ENCODE assay signal across 8 mouse cellular contexts in genomic region chr13:113613341-113613740, GRCm38 (mm10). TPM values are rescaled to one million over a fixed set of nuclear protein-coding genes. Genes with fewer than 3 reads are reported as not detected.
DNase-seq lines count a peak whose midpoint lies in the region; ATAC-seq and TF ChIP-seq lines count a peak whose summit lies in the region.

No protein-coding gene starts in this region.

- no peaks in the 10 kb centered on the region for H3K9me3 ChIP-seq in heart, postnatal 0 days (replicated peaks; ENCODE audit: control insufficient read depth, low read length)
- no peaks in the 10 kb centered on the region for H3K9me3 ChIP-seq in midbrain, embryonic 10.5 days (replicated peaks)

- no peak for TF ChIP-seq EP300 in heart, adult 2 months (IDR thresholded peaks at IDR 0.05; ENCODE audit: insufficient read depth, low read depth, low read length)
- TF ChIP-seq EP300 in heart, postnatal 0 days (IDR thresholded peaks at IDR 0.05; ENCODE audit: low read depth): no peak

- peak overlapping the region; percentile 77 for H3K4me2 ChIP-seq in heart, postnatal 0 days (ENCODE audit: low read depth, low read length)

- intact Hi-C loops in heart, adult 2 months (cut with DNase I): loop anchor here (10.0 kb wide), 1 partner anchor 569 kb away; the partner anchor contains the start of gene Gpx8

- TF ChIP-seq POLR2A in heart, adult 2 months (IDR thresholded peaks at IDR 0.05; ENCODE audit: insufficient read depth, low read depth, low read length): no peak

- H3K4me1 ChIP-seq in heart, adult 2 months (ENCODE audit: control insufficient read depth, insufficient read depth, low read length): peaks cover 29% of the 10 kb centered on the region
- peaks cover 56% of the 10 kb centered on the region for H3K4me1 ChIP-seq in heart, postnatal 0 days (ENCODE audit: control insufficient read depth, insufficient read depth)
- H3K4me1 ChIP-seq in midbrain, embryonic 10.5 days: peaks cover 85% of the 10 kb centered on the region

- H3K27ac ChIP-seq in heart, adult 2 months: peak overlapping the region; percentile 95
- H3K27ac ChIP-seq in heart, postnatal 0 days (ENCODE audit: low read depth): peak overlapping the region; percentile 81
- H3K27ac ChIP-seq in midbrain, embryonic 10.5 days (replicated peaks): peak overlapping the region; percentile 50

- no peak for ATAC-seq in heart, postnatal 0 days (ENCODE audit: insufficient read depth, low read depth)

- peak overlapping the region; percentile 61 for H3K9ac ChIP-seq in heart, adult 2 months (ENCODE audit: low read depth, low read length)
- H3K9ac ChIP-seq in heart, postnatal 0 days (replicated peaks; ENCODE audit: low read depth, low read length): peak overlapping the region; percentile 43; the same call in 1 of the 2 replicates

- H3K4me3 ChIP-seq in heart, adult 2 months: peak overlapping the region; percentile 92
- H3K4me3 ChIP-seq in heart, postnatal 0 days (ENCODE audit: low read depth, low read length): peak overlapping the region; percentile 77
- peak overlapping the region; percentile 79 for H3K4me3 ChIP-seq in midbrain, embryonic 10.5 days

- no peaks in the 10 kb centered on the region for H3K27me3 ChIP-seq in heart, adult 2 months (ENCODE audit: control insufficient read depth, insufficient read depth, low read length)
- no peaks in the 10 kb centered on the region for H3K27me3 ChIP-seq in heart, postnatal 0 days (ENCODE audit: control insufficient read depth, insufficient read depth, low read length)
- no peaks in the 10 kb centered on the region for H3K27me3 ChIP-seq in midbrain, embryonic 10.5 days (ENCODE audit: low read depth, poor library complexity, severe bottlenecking)

- no peak for TF ChIP-seq CTCF in heart, adult 2 months (IDR thresholded peaks at IDR 0.05)
- TF ChIP-seq CTCF in heart, postnatal 0 days (IDR thresholded peaks at IDR 0.05; ENCODE audit: low read depth): no peak

- peaks cover 17% of the 10 kb centered on the region for H3K79me2 ChIP-seq in heart, adult 2 months (replicated peaks; ENCODE audit: control insufficient read depth, insufficient read depth, low read length)

- H3K36me3 ChIP-seq in heart, adult 2 months (ENCODE audit: control insufficient read depth, insufficient read depth, low read length): peaks cover 12% of the 10 kb centered on the region
- no peaks in the 10 kb centered on the region for H3K36me3 ChIP-seq in heart, postnatal 0 days (replicated peaks; ENCODE audit: control insufficient read depth, insufficient read depth, low read length)
- peaks cover 37% of the 10 kb centered on the region for H3K36me3 ChIP-seq in midbrain, embryonic 10.5 days

- no peak for DNase-seq in heart, adult 2 months
- DNase-seq in heart, postnatal 4 days: no peak
- DNase-seq in NIH3T3 (ENCODE audit: low read depth): peak; percentile 57
- DNase-seq in heart, postnatal 0 days (ENCODE audit: low spot score): no peak
- peak; percentile 45 for DNase-seq in midbrain, embryonic 10.5 days (ENCODE audit: low spot score)
- no peak for DNase-seq in right cerebral cortex, adult 2 months (ENCODE audit: low spot score in 2 of 2)
- DNase-seq in layer of hippocampus, adult 8-10 months (ENCODE audit: low spot score in 2 of 2): no peak
- no peak for DNase-seq in cerebellum, adult 18-20 months

- 46% methylated on average over 12 of the region's 12 CpGs for WGBS in heart, adult 2 months
- WGBS in heart, postnatal 0 days: 20% methylated on average over 12 of the region's 12 CpGs
- 49% methylated on average over 12 of the region's 12 CpGs for WGBS in midbrain, embryonic 10.5 days

RNA-seq across cellular contexts. Expression of gene Snx18, which starts 5.0 kb away (rescaled TPM):
- total RNA-seq in heart, adult 2 months (2021): 10 to 100 TPM; 18.0 to 20.4 TPM
- polyA plus RNA-seq in heart, adult 2 months (2012; rRNA removed): 8.3 and 14.8 TPM in 2 replicates
- 10 to 100 TPM; 32.6 to 34.4 TPM for total RNA-seq in heart, postnatal 4 days (2021)
- 32.4 and 50.9 TPM in 2 replicates for total RNA-seq in heart, postnatal 0 days (2014; rRNA removed; ENCODE audit: low replicate concordance)
- polyA plus RNA-seq in heart, postnatal 0 days (2015; fragmentation: Nextera tagmentation; extraction: Ambion mirVana): 9.2 and 9.8 TPM in 2 replicates
- polyA plus RNA-seq in midbrain, embryonic 10.5 days (2016; fragmentation: Nextera tagmentation; extraction: Ambion mirVana): 12.3 and 13.0 TPM in 2 replicates
- total RNA-seq in layer of hippocampus, adult 8-10 months (2022): 10 to 100 TPM; 21.4 to 28.5 (median 25.9) TPM

RNA-seq across cellular contexts. Expression of gene Hspb3, which starts 50.1 kb away (rescaled TPM):
- 10 to 100 TPM; 14.2 to 17.6 TPM for total RNA-seq in heart, adult 2 months (2021)
- 19.6 and 35.9 TPM in 2 replicates for polyA plus RNA-seq in heart, adult 2 months (2012; rRNA removed)
- 10 to 100 TPM; 27.4 to 28.9 TPM for total RNA-seq in heart, postnatal 4 days (2021)
- total RNA-seq in heart, postnatal 0 days (2014; rRNA removed; ENCODE audit: low replicate concordance): 38.7 and 43.7 TPM in 2 replicates
- 50.5 and 54.6 TPM in 2 replicates for polyA plus RNA-seq in heart, postnatal 0 days (2015; fragmentation: Nextera tagmentation; extraction: Ambion mirVana)
- polyA plus RNA-seq in midbrain, embryonic 10.5 days (2016; fragmentation: Nextera tagmentation; extraction: Ambion mirVana): not detected in 2 replicates
- 1 to 10 TPM in 3 of 4 experiments, not detected in 1; 1.9 to 2.9 (median 2.8) TPM for total RNA-seq in layer of hippocampus, adult 8-10 months (2022)

Comparison
In these comparisons a context has a peak if more than half of its experiments do, and no peak if none do; other contexts are left out.
1. DNase-seq: peak in NIH3T3 (single experiment) and midbrain, embryonic 10.5 days (single experiment); none in heart, adult 2 months (0 of 2), heart, postnatal 4 days (single experiment), heart, postnatal 0 days (single experiment), right cerebral cortex, adult 2 months (0 of 2), layer of hippocampus, adult 8-10 months (0 of 2) and cerebellum, adult 18-20 months (0 of 2).
2. Peak in every context shown above with its lines, with median percentiles within 50 percentile points of each other: H3K27ac ChIP-seq and H3K4me3 ChIP-seq.